24 mouse cellular contexts compared by ENCODE assay signal in the genomic region with DNA sequence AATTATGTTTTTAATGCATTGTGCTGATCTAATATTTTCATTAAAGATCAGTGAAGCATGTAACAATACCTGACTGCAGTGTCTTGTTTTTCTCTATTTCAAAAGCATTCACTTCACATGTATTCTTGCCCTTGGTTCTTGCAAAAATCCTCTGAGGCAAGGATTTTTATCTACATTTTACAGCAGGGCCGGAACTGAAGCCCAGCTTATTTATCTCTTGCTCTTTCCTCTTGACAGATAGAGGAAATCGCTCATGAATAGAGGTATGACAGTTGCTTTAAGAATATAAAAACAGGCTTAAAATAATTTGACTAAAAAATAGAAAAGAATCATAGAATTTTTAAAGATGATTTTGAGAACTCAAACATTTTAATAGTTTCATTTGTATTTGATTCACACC. TPM values are rescaled to one million over a fixed set of nuclear protein-coding genes. Genes with fewer than 3 reads are reported as not detected.
DNase-seq lines count a peak whose midpoint lies in the region; ATAC-seq lines count a peak whose summit lies in the region.
"Had no signal": no experiment of that assay in that cellular context is flagged by ENCODE, and none has a peak within 500 bp of the region (broad histone marks: within the 10 kb centered on the region; RNA-seq: fewer than 3 reads in every experiment).

No protein-coding gene starts in this region.

- WGBS in liver, embryonic 13.5 days (ENCODE audit: insufficient replicate concordance): 17% methylated on average over 2 of the region's 2 CpGs
- 73% methylated on average over 2 of the region's 2 CpGs for WGBS in hindbrain, embryonic 13.5 days
- 72% methylated on average over 2 of the region's 2 CpGs for WGBS in forebrain, embryonic 14.5 days

- H3K36me3 ChIP-seq in liver, embryonic 13.5 days: no peaks in the 10 kb centered on the region
- no peaks in the 10 kb centered on the region for H3K36me3 ChIP-seq in hindbrain, embryonic 13.5 days
- H3K36me3 ChIP-seq in forebrain, embryonic 14.5 days (ENCODE audit: control insufficient read depth, insufficient read depth, low read length): no peaks in the 10 kb centered on the region
- H3K36me3 ChIP-seq: embryonic facial prominence, embryonic 15.5 days; forebrain, embryonic 10.5 days; forebrain, embryonic 15.5 days; heart, embryonic 13.5 days had no signal

- H3K9me3 ChIP-seq in liver, embryonic 13.5 days (replicated peaks): no peaks in the 10 kb centered on the region
- H3K9me3 ChIP-seq in hindbrain, embryonic 13.5 days: no peaks in the 10 kb centered on the region
- no peaks in the 10 kb centered on the region for H3K9me3 ChIP-seq in forebrain, embryonic 14.5 days (replicated peaks; ENCODE audit: control insufficient read depth, low read length)
- H3K9me3 ChIP-seq: embryonic facial prominence, embryonic 15.5 days; forebrain, embryonic 10.5 days; forebrain, embryonic 15.5 days; heart, embryonic 13.5 days had no signal

- H3K9ac ChIP-seq in liver, embryonic 13.5 days: no peak overlapping the region
- H3K9ac ChIP-seq in hindbrain, embryonic 13.5 days: no peak overlapping the region
- H3K9ac ChIP-seq in forebrain, embryonic 14.5 days (ENCODE audit: low read length): no peak overlapping the region
- H3K9ac ChIP-seq: embryonic facial prominence, embryonic 15.5 days; forebrain, embryonic 15.5 days; heart, embryonic 13.5 days; hindbrain, embryonic 14.5 days had no signal

- H3K4me3 ChIP-seq in liver, embryonic 13.5 days (replicated peaks): no peak overlapping the region
- H3K4me3 ChIP-seq in hindbrain, embryonic 13.5 days: no peak overlapping the region
- H3K4me3 ChIP-seq in forebrain, embryonic 14.5 days (ENCODE audit: low read depth, low read length): no peak overlapping the region
- H3K4me3 ChIP-seq: embryonic facial prominence, embryonic 15.5 days; erythroblast, embryonic 14.5 days; forebrain, embryonic 10.5 days; forebrain, embryonic 15.5 days; heart, embryonic 13.5 days had no signal

- no peak overlapping the region for H3K4me2 ChIP-seq in liver, embryonic 13.5 days
- H3K4me2 ChIP-seq in hindbrain, embryonic 13.5 days: no peak overlapping the region
- no peak overlapping the region for H3K4me2 ChIP-seq in forebrain, embryonic 14.5 days (ENCODE audit: low read length)
- H3K4me2 ChIP-seq: embryonic facial prominence, embryonic 15.5 days; forebrain, embryonic 15.5 days; heart, embryonic 13.5 days; hindbrain, embryonic 14.5 days had no signal

- ATAC-seq in CD4-positive, CD25-positive, alpha-beta regulatory T cell, adult 4 months: no peak
- peak; percentile 58; the same call in 1 of the 2 replicates for ATAC-seq in liver, embryonic 13.5 days (ENCODE audit: low read depth)
- no peak for ATAC-seq in hindbrain, embryonic 13.5 days (ENCODE audit: low FRiP score)
- no peak for ATAC-seq in forebrain, embryonic 14.5 days
- ATAC-seq: forebrain, embryonic 15.5 days; intestine, embryonic 16.5 days had no signal

- H3K27me3 ChIP-seq in liver, embryonic 13.5 days: no peaks in the 10 kb centered on the region
- H3K27me3 ChIP-seq in hindbrain, embryonic 13.5 days: no peaks in the 10 kb centered on the region
- H3K27me3 ChIP-seq in forebrain, embryonic 14.5 days (replicated peaks; ENCODE audit: control insufficient read depth, insufficient read depth, low read length): no peaks in the 10 kb centered on the region
- H3K27me3 ChIP-seq: embryonic facial prominence, embryonic 15.5 days; forebrain, embryonic 15.5 days; heart, embryonic 13.5 days had no signal

- H3K4me1 ChIP-seq in liver, embryonic 13.5 days (replicated peaks): no peaks in the 10 kb centered on the region
- H3K4me1 ChIP-seq in hindbrain, embryonic 13.5 days (replicated peaks): no peaks in the 10 kb centered on the region
- H3K4me1 ChIP-seq in forebrain, embryonic 14.5 days (ENCODE audit: control insufficient read depth, insufficient read depth, low read length): no peaks in the 10 kb centered on the region
- H3K4me1 ChIP-seq: embryonic facial prominence, embryonic 15.5 days; forebrain, embryonic 10.5 days; forebrain, embryonic 15.5 days; heart, embryonic 13.5 days had no signal

- no peak overlapping the region for H3K27ac ChIP-seq in liver, embryonic 13.5 days
- no peak overlapping the region for H3K27ac ChIP-seq in hindbrain, embryonic 13.5 days
- H3K27ac ChIP-seq in forebrain, embryonic 14.5 days (ENCODE audit: low read depth, low read length): no peak overlapping the region
- H3K27ac ChIP-seq: embryonic facial prominence, embryonic 15.5 days; forebrain, embryonic 10.5 days; forebrain, embryonic 15.5 days; heart, embryonic 13.5 days; hindbrain, embryonic 14.5 days had no signal

- DNase-seq in CD4-positive, CD25-positive, alpha-beta regulatory T cell, adult 2 months (ENCODE audit: low read depth, low spot score): peak; percentile 9
- no peak for DNase-seq in liver, embryonic 13.5 days
- DNase-seq in liver: no peak
- peak; percentile 6 for DNase-seq in c-Kit-positive CD71-positive TER-119-negative erythroid progenitor cells, embryonic 14.5 days (ENCODE audit: low read depth)
- peak; percentile 7 for DNase-seq in naive thymus-derived CD4-positive, alpha-beta T cell, adult 2 months (ENCODE audit: low read depth)
- DNase-seq in forebrain, embryonic 14.5 days (ENCODE audit: low spot score): no peak
- DNase-seq: adrenal gland, adult 8-10 months; adrenal gland, postnatal 36 days; cerebellum, adult 11-12 months; cerebellum, adult 9-10 months; embryo, embryonic 11 days; gastrocnemius, postnatal 36 days; heart, adult 11 months had no signal

RNA-seq across cellular contexts. Expression of a gene that starts 48.7 kb away (rescaled TPM):
- polyA plus RNA-seq in CD4-positive, CD25-positive, alpha-beta regulatory T cell, adult 4 months (2017; shearing (Covaris generic)): 100 to 1,000 TPM; 100 to 114 TPM
- polyA plus RNA-seq in liver, embryonic 13.5 days (2015; fragmentation: Nextera tagmentation; extraction: Ambion mirVana): 0.05 and 0.08 TPM in 2 replicates
- not detected in 2 replicates for polyA plus RNA-seq in hindbrain, embryonic 13.5 days (2015; fragmentation: Nextera tagmentation; extraction: Ambion mirVana)
- not detected in 2 replicates for polyA plus RNA-seq in forebrain, embryonic 14.5 days (2014; fragmentation: Nextera tagmentation; extraction: Ambion mirVana)
- polyA plus RNA-seq: embryonic facial prominence, embryonic 11.5 days; erythroblast, embryonic 14.5 days; forebrain, embryonic 10.5 days; forebrain, embryonic 15.5 days; heart, embryonic 13.5 days; heart, postnatal 0 days; hindbrain, embryonic 14.5 days had no signal

Comparison
In these comparisons a context has a peak if more than half of its experiments do, and no peak if none do; other contexts are left out.
1. DNase-seq: peak in CD4-positive, CD25-positive, alpha-beta regulatory T cell, adult 2 months (single experiment), c-Kit-positive CD71-positive TER-119-negative erythroid progenitor cells, embryonic 14.5 days (single experiment) and naive thymus-derived CD4-positive, alpha-beta T cell, adult 2 months (single experiment); none in liver, embryonic 13.5 days (single experiment), liver (single experiment) and forebrain, embryonic 14.5 days (single experiment).
2. RNA of a gene that starts 48.7 kb away (polyA plus RNA-seq): 100 to 114 TPM in CD4-positive, CD25-positive, alpha-beta regulatory T cell, adult 4 months; 0.05 to 0.08 TPM in liver, embryonic 13.5 days, not detected in hindbrain, embryonic 13.5 days and not detected in forebrain, embryonic 14.5 days; every median in the first group is over 10 times any median in the second.